Mouse (Mus musculus) brain, embryonic 14.5 days (tissue): Measurements from ENCODE around the gene Lsamp.

Source experiments
- CTCF ChIP-seq: fragments of 200-500 bp; IDR thresholded peaks from 2 replicates; pipeline ENCODE4 v1.5.1; 2012; ENCODE audit warnings: inconsistent platforms, mild to moderate bottlenecking, moderate library complexity, borderline replicate concordance; ENCODE audit not compliant: insufficient read depth, insufficient read length; ENCODE audit errors: extremely low read depth
- POLR2A ChIP-seq: fragments of 200-500 bp; IDR thresholded peaks from 2 replicates; pipeline ENCODE4 v1.6.1; 2012; ENCODE audit warnings: mild to moderate bottlenecking, inconsistent platforms, borderline replicate concordance; ENCODE audit not compliant: poor library complexity, insufficient read depth, insufficient read length, severe bottlenecking; ENCODE audit errors: extremely low read depth

- TF ChIP-seq POLR2A, result no peak
- no peak for TF ChIP-seq CTCF
Observed at GRCm38 (mm10) chr16:41826899-41827604, 1842.9 kb downstream of the Lsamp start.
